Mouse (Mus musculus): ENCODE measurements around the gene Gpatch3. TPM values are rescaled to one million over a fixed set of nuclear protein-coding genes. Genes with fewer than 3 reads are reported as not detected.

The Gpatch3 gene
- polyA plus RNA-seq, 1 experiment, result 5.7 TPM

- TF ChIP-seq POLR2A (IDR thresholded peaks at IDR 0.05; ENCODE audit: low read depth, low read length) (no peak), CTCF (IDR thresholded peaks at IDR 0.05; ENCODE audit: borderline replicate concordance, insufficient read depth, low read length) (no peak)
- Histone ChIP-seq H3K4me1 (ENCODE audit: control insufficient read depth, insufficient read depth, low read length) (peaks cover 19% of the 10 kb centered on the region), H3K27ac (ENCODE audit: insufficient read depth, low read length) (peak overlapping the region; percentile 37), H3K4me3 (ENCODE audit: insufficient read depth, low read length) (no peak overlapping the region)
These were observed 51.7 kb downstream of the Gpatch3 start for GRCm38 (mm10) chr4:133626221-133626620.

- H3K4me1 ChIP-seq (ENCODE audit: control insufficient read depth, insufficient read depth, low read length), result peaks cover 21% of the 10 kb centered on the region
- TF ChIP-seq POLR2A (IDR thresholded peaks at IDR 0.05; ENCODE audit: low read depth, low read length) (no peak), CTCF (IDR thresholded peaks at IDR 0.05; ENCODE audit: borderline replicate concordance, insufficient read depth, low read length) (no peak)
- no peak overlapping the region for H3K4me3 ChIP-seq (ENCODE audit: insufficient read depth, low read length)
- no peak overlapping the region for H3K27ac ChIP-seq (ENCODE audit: insufficient read depth, low read length)
These were observed 52.1 kb downstream of the Gpatch3 start for GRCm38 (mm10) chr4:133626621-133627020.

GRCm38 (mm10) chr4:133627039-133627438 is 52.5 kb downstream of the Gpatch3 start:
- Histone ChIP-seq H3K4me1 (ENCODE audit: control insufficient read depth, insufficient read depth, low read length) (peaks cover 21% of the 10 kb centered on the region), H3K27ac (ENCODE audit: insufficient read depth, low read length) (no peak overlapping the region), H3K4me3 (ENCODE audit: insufficient read depth, low read length) (no peak overlapping the region)
- TF ChIP-seq CTCF (IDR thresholded peaks at IDR 0.05; ENCODE audit: borderline replicate concordance, insufficient read depth, low read length), result no peak
- no peak for TF ChIP-seq POLR2A (IDR thresholded peaks at IDR 0.05; ENCODE audit: low read depth, low read length)

DNA sequence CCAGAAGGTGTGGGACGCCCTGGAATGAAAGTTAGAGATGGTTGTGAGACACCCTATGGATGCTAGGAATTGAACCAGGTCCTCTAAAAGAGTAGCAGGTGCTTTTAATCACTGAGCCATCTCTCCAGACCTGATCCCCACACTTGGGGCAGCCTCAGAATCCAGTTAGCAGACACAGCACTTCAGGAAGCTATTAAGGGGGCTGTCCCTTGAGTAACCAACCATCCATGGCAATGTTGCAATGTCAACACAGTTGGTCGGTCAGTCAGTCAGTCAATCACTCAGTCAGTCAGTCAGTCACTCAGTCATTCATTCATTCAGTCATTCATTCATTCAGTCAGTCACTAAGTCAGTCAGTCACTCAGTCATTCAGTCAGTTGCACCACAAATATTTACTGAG is 54.0 kb downstream of the Gpatch3 start:
- Histone ChIP-seq H3K4me3 (ENCODE audit: insufficient read depth, low read length) (no peak overlapping the region), H3K27ac (ENCODE audit: insufficient read depth, low read length) (no peak overlapping the region), H3K4me1 (ENCODE audit: control insufficient read depth, insufficient read depth, low read length) (peaks cover 21% of the 10 kb centered on the region)
- TF ChIP-seq CTCF (IDR thresholded peaks at IDR 0.05; ENCODE audit: borderline replicate concordance, insufficient read depth, low read length), result no peak
- TF ChIP-seq POLR2A (IDR thresholded peaks at IDR 0.05; ENCODE audit: low read depth, low read length), result no peak

DNA sequence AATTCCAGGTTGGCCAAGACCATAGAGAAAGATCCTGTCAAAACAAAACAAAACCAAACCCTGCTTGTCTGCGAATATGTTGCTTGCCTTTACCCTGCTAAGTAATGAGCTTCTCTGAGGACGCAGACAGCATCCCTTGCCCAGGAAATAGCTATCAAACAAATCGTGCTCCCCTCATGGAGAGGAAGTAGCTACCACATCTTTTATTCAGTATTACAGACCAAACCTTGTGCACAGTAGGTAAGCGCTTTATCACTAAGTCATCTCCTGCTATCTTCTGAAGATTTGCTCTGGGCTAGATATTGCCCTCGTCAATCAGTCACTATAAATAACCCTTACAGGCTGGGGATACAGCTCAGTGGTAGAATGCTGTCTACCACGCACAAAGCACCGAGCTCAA is 54.6 kb downstream of the Gpatch3 start:
- no peak overlapping the region for H3K4me3 ChIP-seq (ENCODE audit: insufficient read depth, low read length)
- H3K4me1 ChIP-seq (ENCODE audit: control insufficient read depth, insufficient read depth, low read length), result peaks cover 21% of the 10 kb centered on the region
- TF ChIP-seq CTCF (IDR thresholded peaks at IDR 0.05; ENCODE audit: borderline replicate concordance, insufficient read depth, low read length) (no peak), POLR2A (IDR thresholded peaks at IDR 0.05; ENCODE audit: low read depth, low read length) (no peak)
- no peak overlapping the region for H3K27ac ChIP-seq (ENCODE audit: insufficient read depth, low read length)

DNA sequence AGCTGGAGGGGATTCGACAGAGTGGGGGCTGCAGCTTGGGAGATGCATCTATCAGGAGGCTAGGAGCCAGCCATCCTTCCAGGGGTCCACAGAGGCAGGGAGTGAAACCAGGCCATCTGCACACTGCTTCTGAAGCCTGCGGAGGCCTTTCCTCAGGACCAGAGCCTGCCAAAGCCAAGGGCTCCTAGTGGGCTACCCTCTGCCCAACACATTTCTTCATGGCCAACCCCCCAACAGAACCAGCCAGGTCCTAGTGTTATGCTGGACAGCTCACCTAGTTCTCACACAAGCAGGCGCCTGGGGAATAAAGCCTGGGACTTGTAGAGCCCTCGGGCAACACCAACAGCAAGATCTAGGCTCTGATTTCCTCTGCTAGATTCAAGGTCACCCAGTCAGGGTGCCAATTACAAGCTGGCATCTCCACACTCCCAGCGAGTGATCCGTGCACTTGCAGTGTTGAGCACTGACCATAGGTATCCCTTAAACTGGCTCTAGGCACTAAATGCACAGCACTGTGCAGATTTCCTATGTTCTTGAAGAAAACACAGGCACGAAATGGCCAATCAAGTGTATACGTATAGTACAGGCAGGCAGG is 55.9 kb downstream of the Gpatch3 start:
- TF ChIP-seq CTCF (IDR thresholded peaks at IDR 0.05; ENCODE audit: borderline replicate concordance, insufficient read depth, low read length) (no peak), POLR2A (IDR thresholded peaks at IDR 0.05; ENCODE audit: low read depth, low read length) (no peak)
- Histone ChIP-seq H3K27ac (ENCODE audit: insufficient read depth, low read length) (no peak overlapping the region), H3K4me3 (ENCODE audit: insufficient read depth, low read length) (no peak overlapping the region), H3K4me1 (ENCODE audit: control insufficient read depth, insufficient read depth, low read length) (peaks cover 21% of the 10 kb centered on the region)

- no peak overlapping the region for H3K4me3 ChIP-seq (ENCODE audit: insufficient read depth, low read length)
- no peak for TF ChIP-seq CTCF (IDR thresholded peaks at IDR 0.05; ENCODE audit: borderline replicate concordance, insufficient read depth, low read length)
- no peak for TF ChIP-seq POLR2A (IDR thresholded peaks at IDR 0.05; ENCODE audit: low read depth, low read length)
- H3K27ac ChIP-seq (ENCODE audit: insufficient read depth, low read length), result no peak overlapping the region
- peaks cover 14% of the 10 kb centered on the region for H3K4me1 ChIP-seq (ENCODE audit: control insufficient read depth, insufficient read depth, low read length)
These were observed 56.7 kb downstream of the Gpatch3 start for GRCm38 (mm10) chr4:133631071-133631768.

- peak overlapping the region; percentile 9 for H3K27ac ChIP-seq (ENCODE audit: insufficient read depth, low read length)
- peak overlapping the region; percentile 97 for H3K4me3 ChIP-seq (ENCODE audit: insufficient read depth, low read length)
- TF ChIP-seq CTCF (IDR thresholded peaks at IDR 0.05; ENCODE audit: borderline replicate concordance, insufficient read depth, low read length), result no peak
- no peak; the same call in 1 of the 2 replicates for TF ChIP-seq POLR2A (IDR thresholded peaks at IDR 0.05; ENCODE audit: low read depth, low read length)
These were observed 57.3 kb downstream of the Gpatch3 start for GRCm38 (mm10) chr4:133631769-133632411.

GRCm38 (mm10) chr4:133632483-133633327 is 58.2 kb downstream of the Gpatch3 start:
- Histone ChIP-seq H3K4me1 (ENCODE audit: control insufficient read depth, insufficient read depth, low read length) (peaks cover 5% of the 10 kb centered on the region), H3K27ac (ENCODE audit: insufficient read depth, low read length) (peak overlapping the region; percentile 9), H3K4me3 (ENCODE audit: insufficient read depth, low read length) (peak overlapping the region; percentile 97)
- no peak for TF ChIP-seq CTCF (IDR thresholded peaks at IDR 0.05; ENCODE audit: borderline replicate concordance, insufficient read depth, low read length)
- no peak; the same call in 1 of the 2 replicates for TF ChIP-seq POLR2A (IDR thresholded peaks at IDR 0.05; ENCODE audit: low read depth, low read length)

More at GRCm38 (mm10) chr4:133631769-133632411, 57.3 kb downstream of the Gpatch3 start:
- peaks cover 8% of the 10 kb centered on the region for H3K4me1 ChIP-seq (ENCODE audit: control insufficient read depth, insufficient read depth, low read length)

Data from embryonic fibroblast, embryonic 13.5 days (primary cell).